Mouse (Mus musculus) hindbrain, embryonic 11.5 days (tissue): ENCODE measurements at regions not wholly inside any gene's neighbourhood (a gene's known extent, or its start where the extent isn't known, plus 50 kb on each side); places are given as distances from the start of the nearest gene placed in this dataset.

Experiments
- ATAC-seq: fragments of 200-750 bp; cut with Nextera tagmentation; 2 replicates; pipeline ENCODE4 v1.8.0; 2017; ENCODE audit warnings: mild to moderate bottlenecking, moderate TSS enrichment, moderate library complexity; ENCODE audit not compliant: low FRiP score
- DNase-seq: peaks from one replicate; pipeline ENCODE4 v3.0.0-alpha.2; 2015; ENCODE audit warnings: low spot score
- H3K27ac ChIP-seq: fragments of 300-500 bp; sonication (generic); 2 replicates; pipeline ENCODE4 v1.5.1; 2014; ENCODE audit warnings: mild to moderate bottlenecking, low read depth, low read length
- H3K27me3 ChIP-seq: fragments of 300-500 bp; sonication (generic); 2 replicates; pipeline ENCODE4 v1.6.1; 2014; ENCODE audit warnings: mild to moderate bottlenecking, low read length, moderate library complexity, mixed read lengths; ENCODE audit not compliant: control insufficient read depth, insufficient read depth
- H3K36me3 ChIP-seq: fragments of 300-500 bp; sonication (generic); 2 replicates; pipeline ENCODE4 v1.6.1; 2014; ENCODE audit warnings: mild to moderate bottlenecking, low read length, moderate library complexity, mixed read lengths; ENCODE audit not compliant: control insufficient read depth, insufficient read depth
- H3K4me1 ChIP-seq: fragments of 300-500 bp; sonication (generic); replicated peaks from 2 replicates; pipeline ENCODE4 v1.6.1; 2014; ENCODE audit warnings: low read length, mixed read lengths; ENCODE audit not compliant: control insufficient read depth, insufficient read depth
- H3K4me2 ChIP-seq: fragments of 300-500 bp; sonication (generic); replicated peaks from 2 replicates; pipeline ENCODE4 v1.6.1; 2014; ENCODE audit warnings: mild to moderate bottlenecking, low read depth, low read length
- H3K4me3 ChIP-seq: fragments of 300-500 bp; sonication (generic); 2 replicates; pipeline ENCODE4 v1.5.1; 2014; ENCODE audit warnings: low read depth, low read length
- H3K9ac ChIP-seq: fragments of 300-500 bp; sonication (generic); 2 replicates; pipeline ENCODE4 v1.6.1; 2014; ENCODE audit warnings: low read depth, low read length
- H3K9me3 ChIP-seq: fragments of 300-500 bp; sonication (generic); 2 replicates; pipeline ENCODE4 v1.6.1; 2016; ENCODE audit warnings: low read length; ENCODE audit not compliant: control insufficient read depth
- WGBS: fragments of 180-500 bp; shearing (Covaris S2); extraction: QIAGEN DNeasy Blood & Tissue Kit; methylation state at CpG from one replicate; pipeline ENCODE4 v1.1.7; 2014; 5-methylcytosine and 5-hydroxymethylcytosine counted together

DNA sequence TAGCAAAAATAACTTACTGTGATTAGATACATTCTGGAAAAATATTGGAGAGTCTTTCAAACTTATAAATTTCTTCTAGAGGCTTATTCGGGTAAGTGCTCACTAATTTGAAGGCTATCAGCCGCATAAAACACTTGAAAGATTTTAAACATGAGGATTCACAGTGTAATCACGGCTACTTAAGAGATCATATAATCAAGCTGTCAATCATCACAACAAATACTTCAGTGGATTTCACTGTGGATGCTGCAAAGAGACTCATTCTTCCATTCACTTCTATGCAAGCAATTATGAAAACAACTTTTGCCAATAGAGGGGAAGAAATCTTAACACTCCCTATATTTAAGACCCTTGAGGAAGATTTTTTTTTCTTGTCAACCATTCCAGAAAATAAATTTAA is 736.2 kb upstream of the Pabpc4l start:
- no peak for ATAC-seq
- Histone ChIP-seq H3K4me1 (no peaks in the 10 kb centered on the region), H3K27ac (no peak overlapping the region), H3K36me3 (no peaks in the 10 kb centered on the region), H3K9ac (no peak overlapping the region), H3K4me3 (no peak overlapping the region), H3K27me3 (no peaks in the 10 kb centered on the region), H3K4me2 (no peak overlapping the region), H3K9me3 (no peaks in the 10 kb centered on the region)
- 81% methylated on average over 3 of the region's 3 CpGs for WGBS
- no peak for DNase-seq

DNA sequence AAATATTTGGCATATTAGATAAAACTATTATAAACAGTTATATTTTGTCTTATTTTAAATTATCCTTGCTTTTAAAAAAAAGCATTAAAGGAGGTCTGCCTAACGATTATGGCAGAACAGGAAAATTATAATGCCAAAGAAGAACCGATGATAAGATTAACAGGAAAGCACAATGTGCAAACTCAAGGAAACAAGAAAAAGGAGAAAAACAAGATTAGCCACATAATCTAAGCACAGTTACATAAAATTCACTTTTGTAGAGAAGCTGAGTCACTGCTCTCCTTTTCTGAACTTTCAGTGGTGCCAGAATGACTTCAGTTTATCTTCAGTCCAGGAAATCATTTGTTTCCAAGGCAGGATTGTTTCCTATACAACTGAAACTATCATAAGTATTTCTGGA is 734.7 kb upstream of the Pabpc4l start:
- DNase-seq, result no peak
- Histone ChIP-seq H3K9ac (no peak overlapping the region), H3K4me3 (no peak overlapping the region), H3K9me3 (no peaks in the 10 kb centered on the region), H3K36me3 (no peaks in the 10 kb centered on the region), H3K4me2 (no peak overlapping the region), H3K4me1 (no peaks in the 10 kb centered on the region), H3K27me3 (no peaks in the 10 kb centered on the region), H3K27ac (no peak overlapping the region)
- WGBS, result 96% methylated on average over 2 of the region's 2 CpGs
- ATAC-seq, result no peak

DNA sequence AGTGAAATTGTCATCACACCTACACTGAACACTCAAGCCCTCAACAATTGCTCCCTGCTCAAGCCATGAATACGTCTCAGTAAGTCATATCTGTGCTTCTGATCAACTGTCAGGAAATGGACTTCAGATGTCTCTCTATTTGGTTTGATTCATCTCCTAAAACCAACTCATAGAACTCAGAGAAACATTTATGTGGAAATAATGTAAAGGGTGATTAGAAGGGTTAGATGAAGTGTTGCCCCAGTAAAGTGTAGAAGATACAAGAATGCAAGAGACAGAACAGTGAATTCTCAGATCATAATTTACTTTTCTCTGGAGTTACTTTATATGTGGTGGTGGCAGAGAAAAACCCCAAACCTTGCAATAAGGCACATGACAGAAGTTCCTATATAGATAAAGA is 732.4 kb upstream of the Pabpc4l start:
- Histone ChIP-seq H3K9ac (no peak overlapping the region), H3K9me3 (no peaks in the 10 kb centered on the region), H3K36me3 (no peaks in the 10 kb centered on the region), H3K4me2 (no peak overlapping the region), H3K4me1 (no peaks in the 10 kb centered on the region), H3K4me3 (no peak overlapping the region), H3K27ac (no peak overlapping the region), H3K27me3 (no peaks in the 10 kb centered on the region)
- no peak for DNase-seq
- 81% methylated on average over 1 of the region's 1 CpGs for WGBS
- ATAC-seq, result no peak
